Mouse (Mus musculus) adipocyte (in vitro differentiated cells): Measurements from ENCODE around the gene Btbd9.

Experiments used
- DNase-seq: peaks from one replicate; pipeline ENCODE4 v3.0.0-alpha.2; 2016; ENCODE audit warnings: low spot score

The Btbd9 gene

DNA sequence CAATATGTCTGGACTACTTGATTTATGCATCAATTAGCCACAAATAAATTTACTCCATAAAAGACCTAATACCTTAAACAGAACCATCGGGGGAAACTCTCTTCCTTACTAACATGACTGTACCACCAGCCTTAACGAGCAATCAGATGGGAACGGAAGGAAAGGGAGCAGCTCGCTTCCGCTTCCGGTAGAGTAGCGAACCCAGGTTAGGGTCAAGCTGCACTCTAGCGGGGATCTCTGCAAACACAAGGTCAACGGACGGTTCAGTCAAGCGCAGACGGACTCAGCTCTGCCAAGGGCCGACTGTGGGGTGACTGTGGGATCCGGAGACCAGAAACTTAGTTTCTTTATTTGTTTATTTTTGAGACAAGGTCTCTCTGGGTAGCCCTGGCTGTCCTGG lies 25.9 kb upstream of the Btbd9 start:
- DNase-seq, result no peak

GRCm38 (mm10) chr17:30598300-30598699 lies 22.0 kb upstream of the Btbd9 start:
- DNase-seq, result no peak

- no peak for DNase-seq
Observed at GRCm38 (mm10) chr17:30597786-30598185, 21.5 kb upstream of the Btbd9 start.

- DNase-seq, result no peak
Observed at GRCm38 (mm10) chr17:30594846-30595245, 18.6 kb upstream of the Btbd9 start.

GRCm38 (mm10) chr17:30594407-30594806 lies 18.1 kb upstream of the Btbd9 start:
- DNase-seq, result no peak

- peak; percentile 47 for DNase-seq
Observed at GRCm38 (mm10) chr17:30590417-30591198, 14.3 kb upstream of the Btbd9 start.

DNA sequence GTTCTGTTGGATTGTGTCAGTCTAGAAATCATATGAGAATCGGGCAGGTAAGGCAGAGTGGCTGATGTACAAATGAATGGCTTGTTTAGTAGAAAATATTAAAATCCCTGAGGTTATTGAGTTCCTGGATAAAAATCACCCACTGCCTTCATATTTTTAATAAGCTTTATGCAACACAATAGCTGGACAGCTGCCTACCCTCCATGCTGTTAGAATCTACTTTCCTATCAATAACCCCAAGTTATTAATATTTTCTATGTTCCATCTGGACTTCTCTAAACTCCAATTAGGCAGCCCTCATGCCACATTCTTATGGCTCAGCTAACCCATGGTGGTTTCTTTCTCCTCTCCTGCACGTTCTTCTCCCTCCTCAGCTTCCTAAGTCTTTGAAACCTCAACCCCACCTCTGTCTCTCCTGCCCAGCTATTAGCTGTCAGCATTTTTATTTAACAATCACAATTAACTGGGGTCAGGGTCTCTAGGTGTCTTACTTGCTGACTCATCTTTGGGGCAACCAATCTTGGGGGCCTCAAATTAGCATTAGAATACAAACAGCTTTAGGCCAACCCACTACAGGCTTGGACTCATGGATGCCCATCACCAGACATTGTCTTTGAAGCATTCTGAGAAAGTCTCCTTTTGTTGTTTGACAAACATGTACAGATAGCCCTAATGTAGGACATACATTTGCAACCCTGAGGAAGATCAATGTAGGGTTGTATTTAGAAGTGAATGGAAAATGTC lies 7.1 kb upstream of the Btbd9 start:
- no peak for DNase-seq

DNA sequence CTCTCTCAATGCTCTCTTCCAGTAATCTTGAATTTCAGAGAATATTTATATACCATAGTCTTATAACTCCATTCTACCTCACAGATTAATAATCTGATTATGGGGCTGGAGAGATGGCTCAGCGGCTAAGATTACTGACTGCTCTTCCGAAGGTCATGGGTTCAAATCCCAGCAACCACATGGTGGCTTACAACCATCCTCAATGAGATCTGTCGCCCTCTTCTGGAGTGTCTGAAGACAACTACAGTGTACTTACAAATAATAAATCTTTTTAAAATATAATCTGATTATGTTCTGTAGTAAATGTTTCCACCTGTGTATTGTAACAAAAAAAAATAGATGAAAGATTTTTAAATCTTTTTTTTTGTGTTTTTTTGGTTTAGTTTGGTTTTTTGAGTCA lies 6.0 kb upstream of the Btbd9 start:
- no peak for DNase-seq

DNA sequence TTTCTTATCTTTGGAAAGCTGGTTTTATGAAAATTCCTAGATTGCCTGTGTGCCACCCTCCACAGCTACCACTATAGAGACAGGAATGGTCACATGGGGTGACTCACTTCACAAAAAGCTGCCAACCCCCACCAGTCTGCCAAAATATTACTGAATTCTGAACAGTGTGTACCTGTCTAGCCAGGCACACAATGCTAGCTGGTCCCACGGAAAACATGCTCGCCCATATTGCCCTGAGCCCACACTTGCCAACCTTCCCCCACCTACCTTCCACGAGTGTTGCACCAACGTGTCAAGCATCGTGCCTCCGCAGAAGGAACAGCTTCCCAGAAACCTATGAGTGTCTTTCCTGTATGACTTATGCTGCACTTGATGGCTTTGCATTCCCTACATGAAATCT lies 4.9 kb upstream of the Btbd9 start:
- no peak for DNase-seq

DNA sequence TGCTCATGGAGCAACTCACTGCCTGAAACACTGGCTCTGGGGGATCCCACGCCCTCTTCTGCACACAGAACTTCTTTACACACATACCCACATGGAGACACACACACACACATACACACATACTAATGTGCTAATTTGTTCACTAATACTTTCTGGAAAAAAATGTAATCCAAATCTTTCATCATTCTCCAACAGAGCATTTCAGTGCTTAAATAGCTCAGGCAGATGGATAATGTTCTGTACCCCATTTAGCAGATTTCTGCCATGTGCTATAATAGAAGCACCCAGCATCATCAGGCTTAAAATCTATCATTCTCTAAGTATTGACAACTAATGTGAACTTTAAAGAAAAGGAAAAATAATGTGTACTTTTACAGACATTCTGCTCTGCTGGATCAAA lies 4.5 kb upstream of the Btbd9 start:
- DNase-seq, result no peak

DNA sequence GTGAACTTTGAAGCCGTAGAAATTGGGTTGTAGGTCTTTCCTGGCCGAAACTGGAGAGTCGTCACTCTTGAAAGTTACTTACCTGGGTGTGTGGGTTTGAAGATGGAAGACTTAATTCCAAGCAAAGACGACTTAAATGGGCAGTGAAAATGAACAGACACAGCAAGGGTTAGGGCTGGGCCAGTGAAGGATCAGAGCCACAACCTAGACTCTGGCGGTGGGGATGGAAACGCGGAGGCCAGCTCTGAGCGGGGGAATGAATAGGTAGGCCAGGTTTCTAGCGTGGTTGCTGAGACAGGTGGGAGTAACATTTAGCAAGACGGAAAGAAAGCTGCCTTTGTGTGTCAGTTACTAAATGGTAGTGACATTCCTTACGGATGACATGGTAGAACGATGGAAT lies 658 bp upstream of the Btbd9 start:
- no peak for DNase-seq

GRCm38 (mm10) chr17:30575121-30575904 lies 975 bp downstream of the Btbd9 start:
- DNase-seq, result peak; percentile 36

DNA sequence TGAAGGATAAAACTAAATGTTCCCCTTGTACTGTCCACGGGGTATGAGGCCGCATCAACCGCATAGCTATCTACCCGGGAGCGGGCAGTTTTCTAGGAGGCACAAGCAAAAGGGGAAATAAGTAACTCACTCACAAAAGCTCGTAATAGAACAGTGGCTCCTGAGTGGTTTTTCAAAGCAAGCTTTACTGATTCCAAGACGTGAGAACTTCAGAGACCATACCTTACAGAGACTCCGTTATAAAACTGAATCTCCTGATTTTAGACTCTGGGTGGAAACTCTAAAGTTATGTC lies 1.6 kb downstream of the Btbd9 start:
- DNase-seq, result no peak

GRCm38 (mm10) chr17:30573990-30574782 lies 2.1 kb downstream of the Btbd9 start:
- no peak for DNase-seq

DNA sequence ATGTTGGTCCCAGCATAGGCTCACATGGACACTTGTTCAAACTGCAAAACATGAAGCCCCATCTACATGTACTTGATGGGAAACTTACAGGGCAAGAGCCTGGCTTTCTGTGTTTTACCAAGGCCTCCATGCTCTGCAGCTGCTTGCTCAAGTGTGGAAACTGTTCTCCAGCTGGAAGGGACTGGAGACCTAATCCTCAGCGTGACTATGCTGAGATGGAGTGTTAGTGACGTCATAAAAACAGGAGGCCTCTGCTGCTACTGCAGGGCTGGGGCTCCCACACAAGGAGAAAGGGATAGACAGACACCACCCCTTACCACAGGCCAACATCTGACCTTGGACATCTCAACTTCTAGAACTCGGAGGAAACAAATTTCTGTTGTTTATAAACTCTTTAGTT lies 5.3 kb downstream of the Btbd9 start:
- no peak for DNase-seq

GRCm38 (mm10) chr17:30570173-30570572 lies 6.1 kb downstream of the Btbd9 start:
- no peak for DNase-seq

DNA sequence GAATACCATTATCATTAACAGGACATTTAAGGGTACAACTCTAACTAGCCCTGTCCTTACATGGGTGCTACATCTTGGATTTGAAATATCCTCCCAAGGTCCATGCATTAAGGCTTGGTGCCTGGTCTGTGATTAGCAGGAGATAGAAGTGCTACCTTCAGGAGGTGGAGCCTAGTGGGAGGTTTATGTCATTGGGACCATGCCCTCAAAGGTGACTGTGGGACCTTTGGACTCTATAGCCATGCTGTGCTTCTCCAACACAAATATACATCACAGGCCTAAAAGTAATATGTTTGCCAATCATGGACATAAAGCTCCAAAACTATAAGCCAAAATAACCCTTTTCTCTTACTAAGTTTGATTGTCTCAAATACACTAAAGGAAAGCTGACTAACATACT lies 7.8 kb downstream of the Btbd9 start:
- DNase-seq, result no peak

DNA sequence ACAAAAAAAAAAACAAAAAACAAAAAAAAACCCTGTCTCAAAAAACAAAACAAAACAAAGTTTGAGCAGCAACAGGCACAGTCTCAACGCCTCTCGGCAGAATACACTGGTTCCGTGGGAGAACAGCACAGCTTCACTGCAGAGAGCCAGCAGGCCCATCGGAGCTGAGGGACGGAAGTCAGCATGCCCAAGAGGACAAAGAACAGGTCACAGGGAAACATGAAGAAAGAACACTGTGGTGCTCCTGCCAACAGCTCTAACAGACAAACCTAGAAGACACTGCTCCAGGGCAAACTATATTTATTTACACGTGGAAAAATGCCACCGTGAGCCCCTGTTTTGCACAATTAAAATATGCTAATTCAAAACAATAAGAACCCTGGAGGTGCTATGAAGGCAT lies 11.3 kb downstream of the Btbd9 start:
- peak; percentile 56 for DNase-seq

DNA sequence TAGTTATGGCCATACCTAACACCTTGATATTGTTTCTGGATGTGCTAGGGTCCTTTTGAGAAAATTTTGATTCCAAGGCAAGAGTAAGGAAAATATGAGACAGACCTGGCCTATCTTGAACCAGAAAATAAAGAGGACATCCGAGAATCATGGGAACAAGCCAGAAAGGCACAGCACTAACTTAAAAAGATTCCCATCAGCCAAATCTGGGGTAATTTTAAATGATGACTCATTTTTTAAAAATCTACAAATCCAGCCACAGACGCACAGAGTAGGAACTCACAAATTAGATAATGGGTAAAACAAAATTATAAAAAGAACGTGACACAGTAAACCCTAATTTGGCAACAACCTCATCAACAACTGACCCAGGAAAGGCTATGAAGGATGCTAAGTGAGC lies 11.9 kb downstream of the Btbd9 start:
- DNase-seq, result no peak

GRCm38 (mm10) chr17:30563484-30564075 lies 12.7 kb downstream of the Btbd9 start:
- DNase-seq, result no peak

GRCm38 (mm10) chr17:30562770-30563169 lies 13.5 kb downstream of the Btbd9 start:
- DNase-seq, result no peak

DNA sequence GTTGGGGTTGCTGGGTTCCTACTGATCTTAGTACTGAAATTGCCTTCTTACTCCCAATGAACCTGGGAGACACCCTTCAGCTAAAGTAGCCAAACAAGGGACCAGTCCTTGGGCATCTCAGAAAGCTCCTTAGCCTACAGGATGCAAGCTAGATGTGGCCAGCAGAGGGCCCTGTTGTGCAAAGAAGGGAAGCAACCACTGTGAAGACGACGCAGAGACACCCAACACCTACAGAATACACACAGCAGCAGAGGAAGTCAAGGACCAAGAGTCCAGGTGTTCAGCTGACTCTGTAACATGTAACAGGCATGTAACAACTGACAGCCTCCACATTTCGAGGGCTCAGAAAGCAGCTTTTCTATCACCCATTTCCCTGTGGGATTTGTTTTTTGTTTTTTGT lies 16.8 kb downstream of the Btbd9 start:
- DNase-seq, result peak; percentile 46
